Mouse (Mus musculus): ENCODE measurements around the gene Cdkl2. TPM values are rescaled to one million over a fixed set of nuclear protein-coding genes. Genes with fewer than 3 reads are reported as not detected.

Cdkl2 gene
- polyA plus RNA-seq, 1 experiment from 2014 or later: 4.0 TPM

GRCm38 (mm10) chr5:91959096-91959495 lies 84.6 kb downstream of the Cdkl2 start:
- Histone ChIP-seq H3K27ac (replicated peaks) (no peak overlapping the region), H3K9ac (ENCODE audit: low read length) (no peak overlapping the region), H3K4me1 (replicated peaks; ENCODE audit: control insufficient read depth, insufficient read depth) (peaks cover 7% of the 10 kb centered on the region), H3K36me3 (ENCODE audit: control insufficient read depth, insufficient read depth, low read length) (peaks cover 5% of the 10 kb centered on the region), H3K4me3 (ENCODE audit: low read depth, low read length) (no peak overlapping the region), H3K27me3 (ENCODE audit: control insufficient read depth, insufficient read depth, low read length) (no peaks in the 10 kb centered on the region), H3K9me3 (ENCODE audit: control insufficient read depth, low read length) (no peaks in the 10 kb centered on the region), H3K4me2 (replicated peaks; ENCODE audit: low read depth) (no peak overlapping the region)
- no peak for DNase-seq (ENCODE audit: low spot score)
- 68% methylated on average over 1 of the region's 1 CpGs for WGBS
- TF ChIP-seq CTCF (IDR thresholded peaks at IDR 0.05; ENCODE audit: low read depth): no peak
- TF ChIP-seq EP300 (optimal IDR thresholded peaks at IDR 0.05): no peak
- no peak for ATAC-seq (ENCODE audit: low FRiP score, low TSS enrichment)

- H3K36me3 ChIP-seq (ENCODE audit: control insufficient read depth, insufficient read depth, low read length): peaks cover 8% of the 10 kb centered on the region
- WGBS: 83% methylated on average over 3 of the region's 3 CpGs
- DNase-seq (ENCODE audit: low spot score) (no peak), ATAC-seq (ENCODE audit: low FRiP score, low TSS enrichment) (no peak)
- H3K27me3 ChIP-seq (ENCODE audit: control insufficient read depth, insufficient read depth, low read length): no peaks in the 10 kb centered on the region
- H3K9ac ChIP-seq (ENCODE audit: low read length): no peak overlapping the region
- H3K4me3 ChIP-seq (ENCODE audit: low read depth, low read length): no peak overlapping the region
- no peak overlapping the region for H3K4me2 ChIP-seq (replicated peaks; ENCODE audit: low read depth)
- H3K27ac ChIP-seq (replicated peaks): no peak overlapping the region
- H3K9me3 ChIP-seq (ENCODE audit: control insufficient read depth, low read length): no peaks in the 10 kb centered on the region
- peaks cover 7% of the 10 kb centered on the region for H3K4me1 ChIP-seq (replicated peaks; ENCODE audit: control insufficient read depth, insufficient read depth)
- TF ChIP-seq EP300 (optimal IDR thresholded peaks at IDR 0.05) (no peak), CTCF (IDR thresholded peaks at IDR 0.05; ENCODE audit: low read depth) (no peak)
Observed at GRCm38 (mm10) chr5:91956991-91957760, 86.5 kb downstream of the Cdkl2 start.

Other genes starting within 250 kb of the Cdkl2 start
- 65.7 and 73.2 TPM in 2 replicates for gene Rchy1, start 80.8 kb downstream of the Cdkl2 start, polyA plus RNA-seq (2015; fragmentation: Nextera tagmentation; extraction: Ambion mirVana)
- 0.23 and 0.30 TPM in 2 replicates for gene Odaph, start 56.4 kb downstream of the Cdkl2 start, polyA plus RNA-seq (2015; fragmentation: Nextera tagmentation; extraction: Ambion mirVana)
- 94.0 and 111 TPM in 2 replicates for gene G3bp2, start 39.8 kb upstream of the Cdkl2 start, polyA plus RNA-seq (2015; fragmentation: Nextera tagmentation; extraction: Ambion mirVana)
- gene Uso1, start 94.1 kb upstream of the Cdkl2 start, polyA plus RNA-seq (2015; fragmentation: Nextera tagmentation; extraction: Ambion mirVana): 36.6 and 36.7 TPM in 2 replicates
- gene U90926, start 171.5 kb upstream of the Cdkl2 start, polyA plus RNA-seq (2015; fragmentation: Nextera tagmentation; extraction: Ambion mirVana): not detected in 2 replicates
- gene Ppef2, start 212.4 kb upstream of the Cdkl2 start, polyA plus RNA-seq (2015; fragmentation: Nextera tagmentation; extraction: Ambion mirVana): 0.12 and 0.30 TPM in 2 replicates
- gene Naaa, start 234.3 kb upstream of the Cdkl2 start, polyA plus RNA-seq (2015; fragmentation: Nextera tagmentation; extraction: Ambion mirVana): 16.4 and 17.0 TPM in 2 replicates